Mouse (Mus musculus) ES-Bruce4 (cell line): ENCODE data around the gene Plin3.

ENCODE experiments used
- CTCF ChIP-seq: IDR thresholded peaks from one replicate; pipeline ENCODE4 v1.8.1; 2011; ENCODE audit warnings: low read depth, low read length
- POLR2A ChIP-seq: IDR thresholded peaks from one replicate; pipeline ENCODE4 v1.8.1; 2011; ENCODE audit warnings: low read length; ENCODE audit not compliant: insufficient read depth

DNA sequence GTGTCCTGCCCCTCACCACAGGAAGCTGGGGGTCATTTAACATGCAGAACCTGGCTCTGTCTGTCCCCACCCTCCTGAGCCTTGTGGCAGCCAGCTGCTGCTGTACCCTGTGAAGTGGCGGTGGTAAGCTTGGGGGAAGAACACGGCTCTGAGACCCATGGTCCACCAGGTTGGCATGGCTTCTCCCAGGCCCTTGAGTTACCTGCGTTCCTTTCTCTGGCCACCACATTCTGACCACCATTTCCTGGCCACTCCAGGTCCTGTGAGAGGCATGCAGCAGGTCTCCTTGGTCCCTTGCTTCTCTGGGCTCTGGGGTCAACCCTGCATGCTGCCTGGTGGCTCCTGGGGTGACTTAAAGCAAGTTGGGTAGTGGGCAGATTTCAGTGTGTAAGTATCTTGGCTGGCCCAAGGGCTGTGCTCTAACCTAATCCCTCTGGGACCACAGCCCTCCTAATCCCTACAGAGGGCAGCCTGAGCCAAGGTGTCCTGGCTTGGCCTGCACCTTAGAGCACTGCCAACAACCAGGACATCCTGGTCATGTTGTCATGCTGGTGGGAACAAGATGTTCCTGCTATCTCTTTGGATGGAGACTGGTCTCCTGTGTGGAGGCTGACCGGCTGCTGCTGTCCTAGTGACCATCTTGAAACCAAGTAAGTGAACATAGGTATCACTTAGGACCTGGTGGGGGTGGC, at the start of gene Plin3:
- no peak for TF ChIP-seq CTCF
- TF ChIP-seq POLR2A: no peak
